Mouse (Mus musculus) urinary bladder, postnatal 25 days (tissue): ENCODE measurements at regions not wholly inside any gene's neighbourhood (a gene's known extent, or its start where the extent isn't known, plus 50 kb on each side); places are given as distances from the start of the nearest gene placed in this dataset.

Experiments
- DNase-seq: peaks from one replicate; pipeline ENCODE4 v3.0.0; 2022; ENCODE audit warnings: low spot score

DNA sequence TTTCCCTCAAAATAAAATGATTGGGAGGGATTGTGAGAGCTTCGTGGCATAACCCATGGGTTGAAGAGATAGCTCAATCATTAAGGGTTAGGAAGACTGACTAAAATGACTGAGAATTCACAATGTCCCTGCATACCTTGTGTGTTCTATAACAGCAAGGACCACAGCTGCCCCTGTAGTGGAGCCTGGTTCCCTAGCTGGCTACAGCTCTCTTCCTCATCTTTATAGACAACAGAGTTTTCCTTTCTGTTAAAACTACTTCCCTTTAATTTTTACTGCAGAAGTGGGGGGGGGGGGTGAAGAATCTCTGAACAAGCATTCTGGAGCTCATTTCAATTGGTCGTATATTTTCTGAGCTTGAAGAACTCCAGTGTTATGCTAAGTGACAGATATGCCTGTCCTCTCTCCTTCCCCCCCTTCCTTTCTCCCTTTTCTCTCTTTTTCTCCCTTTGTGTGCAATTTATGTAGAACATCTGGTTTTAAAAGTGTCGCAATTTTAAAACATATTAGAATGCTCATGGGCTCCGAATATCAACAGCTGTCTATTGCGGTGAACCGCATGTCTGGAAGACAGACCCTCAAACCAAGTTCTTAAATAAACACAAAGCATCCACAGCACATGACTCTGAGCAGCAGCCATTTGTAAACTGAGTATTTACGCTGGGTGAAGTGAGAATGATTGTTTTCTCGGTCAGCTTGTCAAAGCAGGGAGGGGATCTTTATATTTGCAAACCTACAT, 222.0 kb upstream of the Maf start:
- DNase-seq, result no peak

DNA sequence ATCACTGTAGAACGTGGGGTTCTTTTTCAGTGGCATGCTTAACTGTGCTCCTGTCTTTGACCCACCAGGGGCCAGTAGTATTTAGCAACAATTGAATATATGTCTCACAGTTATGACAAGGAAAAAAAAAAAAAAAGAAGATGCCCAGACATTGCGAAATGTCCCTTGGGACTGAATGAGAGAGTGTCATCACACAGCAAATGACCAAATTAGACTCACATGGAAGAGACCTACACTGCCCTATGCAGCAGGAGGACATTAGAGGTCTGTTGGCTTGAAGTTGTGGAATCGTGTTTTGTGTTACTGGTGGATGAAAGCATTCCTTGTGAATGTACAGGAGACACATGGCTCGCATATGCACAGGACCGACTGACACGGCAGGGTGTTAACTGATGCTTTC, 214.3 kb upstream of the Maf start:
- DNase-seq, result no peak

DNA sequence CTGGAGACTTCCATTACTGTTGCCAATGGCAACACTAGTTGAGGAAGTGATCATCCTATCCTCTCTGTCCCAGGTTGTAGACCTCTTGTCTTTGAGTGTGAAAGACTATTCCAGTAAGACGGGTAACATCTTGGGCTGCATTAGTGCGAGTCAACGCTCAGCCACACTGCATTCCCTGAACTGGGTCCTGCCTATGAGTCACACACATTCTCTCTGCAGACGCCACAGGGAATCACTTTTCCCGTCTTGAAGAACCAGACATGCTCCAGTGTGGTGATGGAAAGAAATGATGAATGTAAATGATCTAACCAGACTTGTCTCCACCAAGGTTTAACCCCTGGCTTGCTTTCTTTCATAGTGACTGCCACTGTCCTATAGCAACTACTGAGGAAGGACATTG, 199.1 kb upstream of the Maf start:
- no peak for DNase-seq

DNA sequence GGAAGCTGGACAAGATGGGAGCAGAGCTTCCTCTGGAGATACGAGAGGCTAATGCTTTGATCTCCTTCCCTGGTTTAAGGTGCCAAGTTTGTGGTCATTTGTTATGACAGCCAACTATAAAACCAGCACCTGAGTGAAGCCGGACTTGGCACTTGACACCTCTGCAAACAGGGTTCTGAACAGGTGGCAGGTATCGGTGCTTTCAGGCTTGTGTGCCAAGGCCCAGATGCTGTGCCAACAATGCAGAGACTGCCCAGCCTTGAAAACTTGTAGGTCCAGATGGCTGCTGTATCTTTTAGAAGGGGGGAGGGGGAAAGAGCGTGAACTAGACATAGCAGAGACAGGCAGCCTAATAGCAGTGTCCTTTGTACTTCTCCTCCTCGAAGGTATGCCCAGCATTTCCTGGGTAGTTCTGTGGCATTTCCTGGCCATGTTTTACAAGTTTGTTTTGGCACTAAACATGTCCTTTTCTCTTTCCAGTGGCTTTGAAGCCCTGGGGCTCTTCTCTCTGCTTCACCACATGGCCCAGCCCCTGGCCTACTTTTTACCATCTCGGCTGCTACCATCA, 196.3 kb upstream of the Maf start:
- peak; percentile 9 for DNase-seq

DNA sequence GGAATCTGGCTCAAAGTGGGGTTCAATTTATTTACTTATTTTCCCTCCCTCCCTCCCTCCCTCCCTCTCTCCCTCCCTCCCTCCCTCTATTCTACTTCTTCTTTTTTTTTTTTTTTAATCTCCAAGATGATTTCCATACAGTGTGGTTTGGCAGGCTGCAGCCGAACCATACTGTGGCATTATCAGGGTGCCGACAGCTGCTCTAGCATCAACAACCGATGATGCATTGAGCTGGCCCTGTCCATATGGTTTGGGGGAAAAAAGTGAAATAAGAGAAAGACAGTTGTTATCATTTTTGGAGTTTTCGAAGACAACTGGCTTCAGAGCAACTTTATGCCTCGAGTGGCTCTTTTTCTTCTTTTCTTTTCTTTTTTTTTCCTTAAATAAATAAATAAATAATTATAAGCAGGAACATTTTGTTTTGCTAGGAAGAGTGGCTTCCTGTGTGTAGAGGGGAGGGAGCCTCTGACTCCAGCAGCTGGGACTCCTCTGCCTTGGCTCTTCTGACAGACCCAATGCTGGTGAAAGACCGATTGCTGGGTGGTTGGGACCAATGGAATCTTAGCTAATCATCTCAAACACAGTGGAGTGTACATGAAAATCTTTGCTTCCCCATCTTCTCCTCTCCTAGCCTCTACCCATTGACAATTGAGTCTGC, 190.1 kb upstream of the Maf start:
- no peak for DNase-seq

DNA sequence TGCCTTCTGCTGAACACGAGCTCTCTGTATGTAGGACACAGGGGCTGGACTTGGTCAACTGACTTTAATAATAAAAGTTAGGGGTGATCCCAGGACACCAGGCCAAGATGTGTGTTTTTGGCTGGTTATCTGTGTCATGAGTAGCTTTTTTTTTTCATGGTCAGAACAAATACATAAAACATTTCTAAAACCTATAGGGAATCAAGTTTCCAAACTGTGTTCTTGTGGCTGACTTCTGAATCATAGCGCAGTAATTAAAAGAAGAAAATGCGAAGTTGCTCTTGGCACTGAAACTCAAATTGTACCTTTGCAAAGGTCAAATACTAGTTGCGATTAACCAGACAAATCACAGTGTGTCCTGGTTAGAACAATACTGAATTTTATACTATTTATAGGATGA, 189.5 kb upstream of the Maf start:
- no peak for DNase-seq

DNA sequence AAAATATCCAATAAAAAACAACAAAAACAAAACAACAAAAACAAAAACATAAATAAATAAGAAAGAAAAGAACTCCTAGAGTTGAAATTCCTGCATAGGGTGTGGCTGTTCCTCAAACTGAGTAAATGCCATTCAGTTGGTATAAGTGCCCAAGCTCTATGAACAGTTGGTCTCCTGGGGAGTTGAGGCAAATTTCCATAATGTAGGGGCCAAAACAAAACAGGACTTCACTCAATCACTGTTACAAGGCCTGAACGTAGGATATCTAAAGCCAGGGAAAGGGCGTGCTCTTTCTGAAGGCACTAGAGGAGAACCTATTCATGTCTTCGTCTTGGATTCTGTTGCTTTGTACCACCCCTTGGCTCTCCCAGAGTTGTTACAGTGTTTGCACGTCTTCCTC, 188.5 kb upstream of the Maf start:
- no peak for DNase-seq

DNA sequence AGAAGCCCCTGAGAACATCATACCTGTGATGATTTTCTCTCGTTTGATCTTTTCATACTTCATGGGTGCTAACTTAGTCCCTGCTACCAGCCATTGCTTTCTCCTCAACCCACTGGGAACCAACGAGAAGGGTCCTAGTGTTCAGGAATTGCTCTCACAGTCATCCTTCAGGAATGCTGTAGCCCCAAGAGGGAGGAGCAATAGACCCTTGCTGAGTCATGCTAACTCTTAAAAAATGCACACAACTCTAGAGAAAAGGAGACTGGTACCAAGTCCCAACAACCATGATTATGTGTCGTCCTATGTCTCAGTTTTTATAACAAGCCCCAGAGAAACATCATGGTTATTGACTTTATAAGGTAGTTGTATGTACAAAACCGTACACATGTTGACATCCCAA, 180.7 kb upstream of the Maf start:
- DNase-seq, result no peak

DNA sequence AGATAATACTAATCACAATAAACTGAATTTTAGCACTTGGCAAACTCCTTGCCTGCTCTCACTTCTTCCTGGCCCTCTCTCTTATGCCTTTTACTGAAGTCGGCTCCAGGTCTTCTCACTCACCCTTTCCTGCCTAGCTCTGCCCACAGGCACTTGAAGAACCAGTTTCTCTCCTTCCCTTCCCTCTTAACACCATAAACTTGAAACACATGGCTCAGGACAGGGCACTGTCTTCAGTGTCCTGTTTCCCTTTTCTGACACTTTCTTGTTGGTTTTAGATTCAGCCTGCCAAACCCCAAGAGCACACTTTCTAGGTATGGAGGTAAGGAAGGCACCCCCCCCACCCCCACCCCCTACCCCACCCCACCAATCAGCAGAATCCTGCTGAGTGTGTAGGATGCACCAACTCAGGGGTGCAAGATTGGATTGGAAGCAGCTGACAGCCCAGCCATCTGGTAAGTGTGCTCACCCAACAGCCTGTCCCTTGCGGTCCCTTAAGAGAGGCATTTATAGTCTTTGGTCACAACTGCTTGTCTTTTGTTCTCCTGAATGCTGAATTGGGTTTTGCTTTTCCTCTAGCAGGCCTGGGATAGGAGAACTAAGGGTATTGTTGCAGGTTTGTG, 177.6 kb upstream of the Maf start:
- no peak for DNase-seq

DNA sequence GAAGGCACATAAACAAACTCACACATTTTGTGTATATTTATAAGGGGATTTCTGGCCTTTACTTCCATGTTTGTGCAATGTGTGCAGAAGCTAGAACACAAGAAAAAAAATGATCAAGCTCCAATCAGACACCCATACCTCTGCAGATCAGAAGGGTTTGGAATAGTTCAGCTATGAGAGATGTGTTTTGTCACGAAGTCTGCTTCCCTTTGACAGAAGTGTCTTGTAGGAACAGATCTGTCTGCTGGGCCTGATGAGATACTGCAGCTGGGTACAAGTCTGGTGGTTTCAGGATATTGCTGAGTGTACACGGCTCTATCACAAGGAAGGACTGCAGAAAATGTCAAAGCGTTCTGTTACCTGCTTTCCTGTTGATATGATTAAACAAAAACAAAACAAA, 176.2 kb upstream of the Maf start:
- DNase-seq, result no peak

DNA sequence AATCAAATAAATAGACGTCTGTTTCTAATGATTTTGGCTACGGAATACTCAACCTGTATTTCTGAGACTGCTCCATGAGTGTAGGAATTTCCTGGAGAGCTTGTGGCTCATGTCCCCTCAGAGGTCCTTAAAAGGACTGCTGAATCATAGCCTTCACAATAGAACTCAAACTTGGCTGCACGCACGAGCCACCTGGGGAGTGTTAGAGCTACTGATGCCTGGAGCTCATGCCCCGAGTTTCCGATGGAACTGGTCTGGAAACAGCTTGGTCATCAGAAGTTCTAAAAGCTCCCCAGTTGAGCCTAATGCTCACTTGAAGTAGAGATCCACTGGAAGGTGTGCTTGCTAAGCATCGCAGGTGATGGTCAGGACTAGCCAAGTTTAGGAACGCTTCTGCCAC, 174.3 kb upstream of the Maf start:
- DNase-seq, result no peak

DNA sequence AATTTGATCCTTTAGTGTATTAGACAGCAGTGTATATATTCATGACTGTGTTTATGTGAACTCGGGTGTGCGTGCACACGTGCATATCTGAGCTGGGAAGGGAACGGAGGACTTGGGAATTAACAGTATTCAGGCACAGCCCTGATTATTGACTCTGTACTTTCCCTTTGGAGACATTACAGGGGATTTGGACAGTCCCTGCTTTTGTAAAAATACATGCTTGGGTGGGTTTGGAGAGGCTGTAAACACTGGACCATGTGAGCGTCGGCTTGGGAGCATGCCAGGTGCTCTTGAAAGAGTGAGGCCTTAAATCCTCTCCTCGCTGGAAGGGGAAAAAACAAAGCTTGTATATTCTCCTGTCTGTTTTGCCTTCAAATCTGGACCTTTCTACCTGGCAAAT, 167.2 kb upstream of the Maf start:
- no peak for DNase-seq

DNA sequence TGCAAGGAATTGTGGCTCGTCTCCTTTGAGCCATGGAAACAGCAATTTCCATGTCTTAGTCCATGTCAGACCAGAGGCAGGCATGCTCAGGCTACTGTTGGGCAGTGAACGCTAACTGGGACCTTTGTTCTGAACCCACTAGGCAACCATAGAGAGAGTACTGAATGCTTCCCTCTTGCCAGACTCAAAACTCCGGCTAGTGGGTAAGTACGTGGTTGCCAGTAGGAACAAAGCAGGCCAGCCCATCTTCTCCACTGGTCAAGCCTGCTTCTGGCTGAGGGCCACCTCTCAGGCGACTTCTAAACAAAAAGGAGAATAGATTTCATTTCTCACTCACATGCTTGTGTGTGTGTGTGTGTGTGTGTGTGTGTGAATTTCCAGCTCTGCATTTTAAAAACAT, 163.8 kb upstream of the Maf start:
- no peak for DNase-seq

DNA sequence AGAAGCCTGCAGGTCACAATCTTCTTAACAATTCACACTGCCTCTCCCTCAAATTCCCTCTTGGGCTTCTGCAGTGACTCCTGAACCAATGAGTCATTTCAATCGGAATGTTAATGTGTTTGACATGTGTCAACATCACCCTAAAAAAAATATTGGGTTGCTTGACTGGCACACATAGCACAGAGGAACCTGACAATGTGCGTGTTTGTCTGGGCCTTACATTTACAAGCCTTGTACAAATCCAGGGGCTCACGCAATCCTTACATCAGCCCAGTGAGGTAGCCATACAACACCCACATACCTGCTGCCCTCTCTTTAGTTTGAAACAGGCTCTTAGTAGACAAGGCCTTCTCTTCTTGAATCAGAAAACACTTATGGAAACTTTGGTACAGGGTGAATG, 153.8 kb upstream of the Maf start:
- DNase-seq, result no peak

DNA sequence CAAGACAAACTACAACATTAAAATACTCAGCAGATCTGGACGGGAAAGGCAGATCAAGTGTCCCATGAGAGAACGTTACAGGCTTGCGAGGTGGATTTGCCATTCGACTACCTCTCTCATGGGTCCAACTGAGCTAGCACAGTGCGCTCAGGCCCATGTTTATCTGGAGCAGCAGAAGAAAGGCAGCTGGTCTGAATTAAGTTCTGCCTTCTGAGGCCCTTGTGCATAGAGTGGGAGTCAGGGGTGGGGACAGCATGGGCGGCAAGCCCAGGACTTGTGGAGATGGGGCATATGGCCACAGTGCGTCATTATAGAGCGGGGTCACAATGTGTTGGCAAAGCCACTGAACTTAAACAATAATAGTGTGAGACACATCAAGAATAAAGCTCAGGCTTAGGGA, 151.8 kb upstream of the Maf start:
- DNase-seq, result no peak

DNA sequence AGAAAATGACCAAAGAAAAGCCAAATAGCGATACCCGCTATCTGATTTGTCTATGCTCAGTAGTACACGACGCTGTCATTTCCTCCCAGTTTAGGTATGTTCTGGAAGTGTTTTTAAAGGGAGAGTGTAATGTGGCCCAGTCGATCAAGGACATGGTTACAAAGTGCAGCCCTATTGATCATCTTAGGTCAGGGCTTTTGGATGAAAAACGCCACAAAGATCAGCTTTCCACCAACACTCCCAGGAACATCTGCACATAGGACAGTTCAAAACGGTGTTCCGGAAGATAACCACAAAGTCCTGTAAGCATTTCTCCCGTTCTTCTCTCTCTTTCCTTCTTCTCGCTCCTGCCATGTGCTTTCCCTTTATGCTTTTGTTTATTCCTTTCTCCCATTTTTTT, 149.2 kb upstream of the Maf start:
- no peak for DNase-seq

DNA sequence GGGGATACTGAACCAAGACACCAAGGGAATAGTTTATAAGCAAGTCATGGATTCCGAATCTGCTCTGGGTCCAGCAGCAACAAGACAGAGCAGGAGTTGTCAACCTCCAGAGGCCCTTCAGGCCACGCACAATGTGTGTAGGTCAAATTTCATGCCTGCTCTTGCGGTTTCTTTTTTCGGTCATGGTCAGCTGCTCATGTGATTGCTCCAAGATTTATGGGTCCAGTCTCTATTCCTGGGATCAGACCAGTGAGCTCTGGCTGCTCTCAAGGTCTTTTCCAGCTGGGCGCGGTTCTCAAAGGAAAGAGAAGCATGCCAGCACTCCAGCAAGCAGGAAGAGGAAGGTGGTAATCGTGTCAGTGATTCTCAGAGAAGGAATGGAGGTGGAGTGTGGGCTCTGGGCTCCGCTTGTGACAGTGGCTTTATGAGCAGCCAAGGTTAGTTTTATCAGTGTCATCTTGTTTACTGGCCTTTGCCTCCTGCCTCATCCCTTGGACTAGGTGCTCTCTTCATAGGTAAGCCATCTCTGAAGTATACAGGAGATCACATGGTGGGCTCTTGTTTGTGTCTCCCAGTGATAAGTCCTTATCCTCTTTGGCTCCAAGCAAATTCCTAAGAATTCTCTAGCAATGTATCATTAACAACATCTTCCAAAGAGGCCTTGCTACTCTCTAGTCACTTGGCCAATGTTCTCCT, 148.5 kb upstream of the Maf start:
- no peak for DNase-seq

DNA sequence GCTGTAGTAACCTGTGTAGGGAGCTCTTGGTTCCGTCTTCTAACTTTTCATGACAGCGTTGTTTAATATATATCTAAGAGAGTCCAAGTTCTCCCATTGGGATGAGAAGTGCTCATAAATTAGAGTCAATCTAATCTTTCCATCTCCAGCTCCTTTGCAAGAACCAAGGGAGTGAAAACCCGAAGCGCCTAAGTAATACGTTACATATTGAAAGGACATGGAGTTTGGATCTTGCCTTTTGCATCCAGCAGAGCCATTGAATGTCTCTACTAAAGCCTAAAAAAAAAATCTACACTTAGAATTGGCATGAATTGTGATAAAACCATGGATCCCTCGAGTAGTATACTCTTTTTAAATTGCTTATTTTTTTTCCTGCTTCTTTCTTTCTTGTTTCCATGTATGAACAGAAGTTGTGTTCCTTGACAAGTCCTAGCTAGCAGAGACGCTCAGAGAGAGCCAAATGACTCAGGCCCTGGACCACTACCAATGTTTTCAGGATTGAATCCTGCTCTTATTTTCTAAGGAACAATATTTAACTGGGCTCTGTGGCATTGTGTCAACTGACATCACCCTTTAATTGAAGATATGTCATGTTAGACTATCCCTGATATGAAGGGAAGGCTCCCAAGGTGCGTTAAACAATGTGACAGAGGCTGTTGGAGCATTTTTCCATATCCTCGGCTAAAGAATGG, 146.8 kb upstream of the Maf start:
- DNase-seq, result peak; percentile 35

DNA sequence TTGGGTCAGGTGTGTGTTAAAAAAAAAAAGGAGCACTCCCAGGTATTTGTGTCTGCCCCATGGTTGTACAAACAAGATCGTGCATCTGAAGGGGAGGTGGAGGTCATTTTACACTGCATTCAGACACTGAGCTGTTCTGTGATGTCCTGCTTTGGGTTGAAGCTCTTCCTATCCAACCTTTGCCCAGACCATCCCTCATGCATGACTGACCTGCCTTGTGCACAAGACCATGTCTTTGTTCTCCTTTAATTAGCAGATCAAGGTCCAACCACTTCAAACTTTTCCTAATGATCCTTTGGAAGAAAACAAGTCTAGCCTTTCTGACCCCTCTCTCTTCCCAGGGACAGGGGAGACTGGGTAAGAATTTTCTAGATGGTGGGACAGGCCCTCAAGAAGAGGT, 143.0 kb upstream of the Maf start:
- DNase-seq, result no peak

DNA sequence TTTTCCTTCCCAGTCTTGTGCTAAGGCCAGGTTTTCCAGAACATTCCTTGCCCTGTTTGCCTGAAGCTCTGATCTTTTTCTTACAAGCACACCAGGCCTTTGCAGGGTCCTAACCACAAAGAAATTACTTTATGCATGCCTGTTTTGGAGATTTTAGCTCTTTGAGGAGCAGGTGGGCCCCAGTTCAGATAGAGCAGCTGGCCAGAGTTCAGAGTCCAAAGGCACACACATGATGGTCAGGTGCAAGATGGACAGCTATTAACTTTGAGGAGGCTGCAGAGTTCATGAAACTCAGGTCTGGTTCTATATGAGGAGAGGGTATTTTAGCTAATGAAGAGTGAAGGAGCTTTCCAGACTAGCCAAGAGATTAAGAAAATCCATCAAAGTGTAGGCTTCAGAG, 125.8 kb upstream of the Maf start:
- DNase-seq, result no peak

DNA sequence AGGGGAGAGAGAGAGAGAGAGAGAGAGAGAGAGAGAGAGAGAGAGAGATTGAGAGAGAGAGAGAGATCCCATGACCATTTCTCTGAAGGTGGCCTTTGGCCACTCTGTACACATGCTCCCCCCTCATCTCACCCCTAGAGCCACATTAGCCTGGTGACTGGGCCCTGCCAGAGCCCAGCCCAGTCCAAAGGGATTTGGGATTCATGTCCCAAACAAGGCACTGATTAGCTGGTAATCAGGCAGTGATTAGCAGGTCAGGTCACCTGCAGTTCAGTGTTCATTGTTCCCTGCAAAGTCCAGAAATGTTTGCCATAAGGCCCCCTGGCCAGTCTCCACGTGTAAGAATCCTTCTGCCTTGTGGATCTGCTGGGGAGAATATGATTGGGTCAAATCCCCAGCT, 124.1 kb upstream of the Maf start:
- no peak for DNase-seq

DNA sequence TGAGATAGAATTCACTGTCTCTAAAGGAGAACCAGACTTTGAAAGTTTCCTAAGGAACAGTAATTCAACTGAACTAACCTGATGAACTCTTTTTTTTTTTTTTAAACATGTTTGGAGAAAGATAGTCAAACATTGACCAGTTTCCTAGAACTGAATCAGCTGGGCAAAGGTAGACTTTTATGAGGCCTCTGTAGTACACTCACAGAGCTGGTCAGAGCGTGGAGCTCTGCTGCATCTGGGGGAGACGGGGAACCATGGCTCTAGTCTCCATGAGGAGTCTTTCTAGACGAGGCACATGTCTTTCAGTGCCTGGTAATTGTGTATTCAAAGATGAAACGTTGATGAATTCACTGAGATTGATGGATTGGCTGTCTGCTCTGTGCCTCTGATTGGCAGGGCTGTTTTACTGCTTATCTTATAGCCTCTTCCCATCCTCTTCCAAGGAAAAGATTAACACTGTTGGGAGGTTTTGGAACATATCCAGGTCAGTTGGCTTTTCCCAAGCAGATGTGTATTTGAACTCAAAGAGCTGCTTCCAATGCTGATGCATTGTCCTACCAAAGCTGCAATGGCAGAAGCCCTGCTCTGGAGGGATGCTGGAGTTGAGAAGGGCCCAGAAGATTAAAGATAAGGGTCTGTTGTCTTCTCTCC, 122.5 kb upstream of the Maf start:
- DNase-seq, result no peak
